32 mouse cellular contexts compared by ENCODE assay signal in genomic region chrX:157388419-157388818, GRCm38 (mm10). TPM values are rescaled to one million over a fixed set of nuclear protein-coding genes. Genes with fewer than 3 reads are reported as not detected.
DNase-seq lines count a peak whose midpoint lies in the region; ATAC-seq lines count a peak whose summit lies in the region.
"Had no signal": no experiment of that assay in that cellular context is flagged by ENCODE, and none has a peak within 500 bp of the region (broad histone marks: within the 10 kb centered on the region; RNA-seq: fewer than 3 reads in every experiment).

No protein-coding gene starts in this region.

- no peak for ATAC-seq in midbrain, embryonic 13.5 days
- ATAC-seq: activated CD4-positive, CD25-positive, alpha-beta regulatory T cell, adult 4 months; forebrain, embryonic 16.5 days; intestine, postnatal 0 days; lung, postnatal 0 days had no signal

- H3K4me3 ChIP-seq in midbrain, embryonic 13.5 days (replicated peaks), result no peak overlapping the region
- H3K4me3 ChIP-seq: erythroblast, embryonic 14.5 days; hindbrain, embryonic 12.5 days; liver, embryonic 13.5 days; megakaryocyte, embryonic 14.5 days; midbrain, embryonic 12.5 days; neural tube, embryonic 13.5 days; stomach, embryonic 15.5 days had no signal

- no peaks in the 10 kb centered on the region for H3K4me1 ChIP-seq in midbrain, embryonic 13.5 days (replicated peaks)
- H3K4me1 ChIP-seq: hindbrain, embryonic 12.5 days; liver, embryonic 13.5 days; megakaryocyte, embryonic 14.5 days; midbrain, embryonic 12.5 days; neural tube, embryonic 13.5 days; stomach, embryonic 15.5 days had no signal

- DNase-seq in layer of hippocampus, adult 18-20 months (ENCODE audit: low spot score in 2 of 2), result peak; percentile 25 to 59
- DNase-seq in layer of hippocampus, adult 9-10 months (ENCODE audit: low spot score), result no peak
- peak; percentile 19 to 27 for DNase-seq in right cerebral cortex, adult 2 months (ENCODE audit: low spot score in 2 of 2)
- no peak for DNase-seq in right cerebral cortex, postnatal 10 days (ENCODE audit: low spot score in 2 of 2)
- peak; percentile 37 for DNase-seq in layer of hippocampus, adult 9-11 months
- DNase-seq: adrenal gland, adult 2 months; adrenal gland, postnatal 36 days; B cell, adult 2 months; cerebellum, adult 2 months; cerebellum, postnatal 14 days; gastrocnemius, postnatal 36 days; heart, adult 18-20 months; heart, postnatal 36 days; kidney, adult 9 months; kidney, postnatal 25 days; liver, embryonic 13.5 days; lung, adult 18-20 months; lung, postnatal 4 days had no signal

- H3K27ac ChIP-seq in midbrain, embryonic 13.5 days, result no peak overlapping the region
- H3K27ac ChIP-seq: hindbrain, embryonic 12.5 days; liver, embryonic 13.5 days; midbrain, embryonic 12.5 days; neural tube, embryonic 13.5 days; stomach, embryonic 15.5 days had no signal

- no peak overlapping the region for H3K9ac ChIP-seq in midbrain, embryonic 13.5 days (replicated peaks)
- H3K9ac ChIP-seq: hindbrain, embryonic 12.5 days; liver, embryonic 13.5 days; midbrain, embryonic 12.5 days; neural tube, embryonic 13.5 days; stomach, embryonic 15.5 days had no signal

- no peaks in the 10 kb centered on the region for H3K9me3 ChIP-seq in midbrain, embryonic 13.5 days
- H3K9me3 ChIP-seq: hindbrain, embryonic 12.5 days; liver, embryonic 13.5 days; megakaryocyte, embryonic 14.5 days; midbrain, embryonic 12.5 days; neural tube, embryonic 13.5 days; stomach, embryonic 15.5 days had no signal

- no peaks in the 10 kb centered on the region for H3K36me3 ChIP-seq in midbrain, embryonic 13.5 days
- H3K36me3 ChIP-seq: hindbrain, embryonic 12.5 days; liver, embryonic 13.5 days; midbrain, embryonic 12.5 days; neural tube, embryonic 13.5 days; stomach, embryonic 15.5 days had no signal

- no peaks in the 10 kb centered on the region for H3K27me3 ChIP-seq in midbrain, embryonic 13.5 days
- H3K27me3 ChIP-seq: CH12.LX; hindbrain, embryonic 12.5 days; liver, embryonic 13.5 days; midbrain, embryonic 12.5 days; neural tube, embryonic 13.5 days; stomach, embryonic 15.5 days had no signal

- no peak overlapping the region for H3K4me2 ChIP-seq in midbrain, embryonic 13.5 days (replicated peaks)
- H3K4me2 ChIP-seq: heart, embryonic 11.5 days; hindbrain, embryonic 12.5 days; liver, embryonic 13.5 days; midbrain, embryonic 12.5 days; neural tube, embryonic 13.5 days; stomach, embryonic 15.5 days had no signal

- WGBS in midbrain, embryonic 13.5 days, result 88% methylated on average over 3 of the region's 3 CpGs

RNA-seq across cellular contexts. Expression of gene Phex, which starts 26.7 kb away (rescaled TPM):
- total RNA-seq in layer of hippocampus, adult 18-20 months (2021), result under 1 TPM; 0.27 to 0.33 TPM
- 0.18 and 0.51 TPM in 2 replicates for polyA plus RNA-seq in midbrain, embryonic 13.5 days (2015; fragmentation: Nextera tagmentation; extraction: Ambion mirVana)
- polyA plus RNA-seq: adrenal gland, adult 2 months; erythroblast, embryonic 14.5 days; intestine, postnatal 0 days; small intestine, adult 2 months had no signal

Comparison
In these comparisons a context has a peak if more than half of its experiments do, and no peak if none do; other contexts are left out.
1. DNase-seq: peak in layer of hippocampus, adult 18-20 months (2 of 2), right cerebral cortex, adult 2 months (2 of 2) and layer of hippocampus, adult 9-11 months (single experiment); none in layer of hippocampus, adult 9-10 months (single experiment) and right cerebral cortex, postnatal 10 days (0 of 2).